19 mouse cellular contexts compared by ENCODE assay signal in the genomic region with DNA sequence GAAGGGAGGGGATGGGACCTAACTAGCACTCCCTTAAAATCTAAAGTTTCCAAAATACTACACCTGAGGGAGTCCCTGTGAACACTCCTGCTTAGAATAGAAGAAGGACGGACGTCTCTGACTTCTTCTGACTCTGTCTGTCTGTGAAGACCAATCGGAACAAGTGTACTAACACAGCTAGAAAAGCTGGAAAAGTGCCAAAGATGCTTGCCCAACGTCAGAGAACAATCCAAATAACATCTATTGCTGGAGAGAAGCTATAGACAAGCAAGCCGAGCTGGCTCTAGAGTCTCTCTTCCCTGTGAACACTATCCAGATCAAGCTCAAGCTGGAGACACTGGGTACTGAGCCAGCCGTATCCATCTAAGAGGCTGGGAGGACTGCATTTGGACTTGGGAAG. TPM values are rescaled to one million over a fixed set of nuclear protein-coding genes. Genes with fewer than 3 reads are reported as not detected.
DNase-seq lines count a peak whose midpoint lies in the region; ATAC-seq and TF ChIP-seq lines count a peak whose summit lies in the region.
"Had no signal": no experiment of that assay in that cellular context is flagged by ENCODE, and none has a peak within 500 bp of the region (broad histone marks: within the 10 kb centered on the region; RNA-seq: fewer than 3 reads in every experiment).

No protein-coding gene starts in this region.

- WGBS in heart, embryonic 16.5 days: 53% methylated on average over 6 of the region's 6 CpGs
- 45% methylated on average over 6 of the region's 6 CpGs for WGBS in lung, embryonic 15.5 days
- 74% methylated on average over 6 of the region's 6 CpGs for WGBS in hindbrain, embryonic 11.5 days
- 33% methylated on average over 6 of the region's 6 CpGs for WGBS in thymus, adult 2 months

- intact Hi-C loops in heart, postnatal 14 days (cut with DNase I): no loop called here

- no peak for TF ChIP-seq POLR2A in thymus, adult 2 months (IDR thresholded peaks at IDR 0.05; ENCODE audit: control insufficient read depth, extremely low read depth, insufficient read depth, low read length, poor library complexity)

- no peak for ATAC-seq in heart, embryonic 16.5 days (replicated peaks; ENCODE audit: extremely low read depth, insufficient read depth, low FRiP score)
- ATAC-seq in lung, embryonic 15.5 days (ENCODE audit: borderline replicate concordance, extremely low read depth, low FRiP score, low TSS enrichment): no peak
- ATAC-seq in megakaryocyte progenitor cell, adult 5-6 weeks (replicated peaks; ENCODE audit: poor library complexity): 0 out of 2 replicates have a peak, but pooled peaks have one; percentile 9
- no peak for ATAC-seq in hindbrain, embryonic 11.5 days (ENCODE audit: low FRiP score)
- ATAC-seq: midbrain, embryonic 16.5 days had no signal

- H3K27me3 ChIP-seq in heart, embryonic 16.5 days (ENCODE audit: control insufficient read depth, insufficient read depth, low read length): no peaks in the 10 kb centered on the region
- no peaks in the 10 kb centered on the region for H3K27me3 ChIP-seq in lung, embryonic 15.5 days
- H3K27me3 ChIP-seq in hindbrain, embryonic 11.5 days (ENCODE audit: control insufficient read depth, insufficient read depth, low read length): 0 out of 2 replicates have a peak, but pooled peaks cover 2% of the 10 kb centered on the region
- H3K27me3 ChIP-seq in thymus, adult 2 months (ENCODE audit: control insufficient read depth, insufficient read depth, low read length): no peaks in the 10 kb centered on the region

- no peak overlapping the region for H3K9ac ChIP-seq in heart, embryonic 16.5 days (ENCODE audit: low read length)
- H3K9ac ChIP-seq in lung, embryonic 15.5 days: no peak overlapping the region
- H3K9ac ChIP-seq in hindbrain, embryonic 11.5 days (ENCODE audit: low read depth, low read length): no peak overlapping the region
- H3K9ac ChIP-seq: forebrain, postnatal 0 days; hindbrain, embryonic 13.5 days; limb, embryonic 13.5 days had no signal

- peak overlapping the region; percentile 49 for H3K4me2 ChIP-seq in heart, embryonic 16.5 days (ENCODE audit: low read depth, low read length)
- peak overlapping the region; percentile 9; the same call in 1 of the 2 replicates for H3K4me2 ChIP-seq in lung, embryonic 15.5 days
- no peak overlapping the region for H3K4me2 ChIP-seq in hindbrain, embryonic 11.5 days (replicated peaks; ENCODE audit: low read depth, low read length)
- H3K4me2 ChIP-seq: hindbrain, embryonic 13.5 days had no signal

- H3K9me3 ChIP-seq in heart, embryonic 16.5 days (replicated peaks; ENCODE audit: control insufficient read depth, low read length): no peaks in the 10 kb centered on the region; the same call in 1 of the 2 replicates
- H3K9me3 ChIP-seq in lung, embryonic 15.5 days: no peaks in the 10 kb centered on the region
- no peaks in the 10 kb centered on the region for H3K9me3 ChIP-seq in hindbrain, embryonic 11.5 days (ENCODE audit: control insufficient read depth, low read length)
- H3K9me3 ChIP-seq: hindbrain, embryonic 13.5 days had no signal

- no peak overlapping the region for H3K27ac ChIP-seq in heart, embryonic 16.5 days (ENCODE audit: low read length)
- no peak overlapping the region for H3K27ac ChIP-seq in lung, embryonic 15.5 days
- H3K27ac ChIP-seq in hindbrain, embryonic 11.5 days (ENCODE audit: low read depth, low read length): no peak overlapping the region
- H3K27ac ChIP-seq in thymus, adult 2 months (ENCODE audit: control insufficient read depth, insufficient read depth, low read length): no peak overlapping the region
- H3K27ac ChIP-seq: hindbrain, embryonic 13.5 days; limb, embryonic 13.5 days; stomach, postnatal 0 days had no signal

- H3K4me3 ChIP-seq in heart, embryonic 16.5 days (ENCODE audit: low read length): no peak overlapping the region
- no peak overlapping the region for H3K4me3 ChIP-seq in lung, embryonic 15.5 days
- H3K4me3 ChIP-seq in hindbrain, embryonic 11.5 days (ENCODE audit: low read depth, low read length): no peak overlapping the region
- no peak overlapping the region for H3K4me3 ChIP-seq in thymus, adult 2 months (ENCODE audit: control insufficient read depth, insufficient read depth, low read length)
- H3K4me3 ChIP-seq: erythroblast, embryonic 14.5 days; hindbrain, embryonic 13.5 days had no signal

- H3K4me1 ChIP-seq in heart, embryonic 16.5 days (ENCODE audit: control insufficient read depth, insufficient read depth, low read length): peaks cover 7% of the 10 kb centered on the region
- H3K4me1 ChIP-seq in lung, embryonic 15.5 days: no peaks in the 10 kb centered on the region
- H3K4me1 ChIP-seq in hindbrain, embryonic 11.5 days (replicated peaks; ENCODE audit: control insufficient read depth, insufficient read depth, low read length): no peaks in the 10 kb centered on the region
- peaks cover 10% of the 10 kb centered on the region for H3K4me1 ChIP-seq in thymus, adult 2 months (replicated peaks; ENCODE audit: control insufficient read depth, insufficient read depth, low read length)
- H3K4me1 ChIP-seq: hindbrain, embryonic 13.5 days; limb, embryonic 13.5 days had no signal

- H3K36me3 ChIP-seq in heart, embryonic 16.5 days (ENCODE audit: control insufficient read depth, insufficient read depth): no peaks in the 10 kb centered on the region
- no peaks in the 10 kb centered on the region for H3K36me3 ChIP-seq in lung, embryonic 15.5 days
- no peaks in the 10 kb centered on the region for H3K36me3 ChIP-seq in hindbrain, embryonic 11.5 days (ENCODE audit: control insufficient read depth, insufficient read depth, low read length)
- H3K36me3 ChIP-seq in thymus, adult 2 months (ENCODE audit: control insufficient read depth, insufficient read depth, low read length): no peaks in the 10 kb centered on the region
- H3K36me3 ChIP-seq: hindbrain, embryonic 13.5 days; limb, embryonic 13.5 days had no signal

- no peak for DNase-seq in heart, postnatal 14 days
- DNase-seq in lung, postnatal 36 days: no peak
- peak; percentile 34 for DNase-seq in MEL-GATA-1-ER (ENCODE audit: extremely low read depth, low read depth)
- no peak for DNase-seq in hindbrain, embryonic 11.5 days (ENCODE audit: low spot score)
- no peak for DNase-seq in thymus, adult 2 months
- DNase-seq: adrenal gland, postnatal 25 days; gastrocnemius, postnatal 14 days; kidney, adult 18-20 months; thymus, postnatal 36 days had no signal

- TF ChIP-seq CTCF in thymus, adult 2 months (IDR thresholded peaks at IDR 0.05; ENCODE audit: borderline replicate concordance, control insufficient read depth, extremely low read depth, insufficient read depth, low read length, poor library complexity): no peak

RNA-seq across cellular contexts. Expression of a gene that starts 18.0 kb away (rescaled TPM):
- polyA plus RNA-seq in heart, embryonic 16.5 days (2015; fragmentation: Nextera tagmentation; extraction: Ambion mirVana): 0.04 and 0.14 TPM in 2 replicates
- under 1 TPM in 1 of 2 experiments, not detected in 1; 0.05 TPM for total RNA-seq in heart, postnatal 14 days (2021)
- 0.12 and 0.15 TPM in 2 replicates for polyA plus RNA-seq in lung, embryonic 15.5 days (2015; fragmentation: Nextera tagmentation; extraction: Ambion mirVana)
- total RNA-seq in megakaryocyte progenitor cell, adult 5-6 weeks (2015): 0.35 and 0.56 TPM in 2 replicates
- 0.20 TPM in 1 of 2 replicates, not detected in the other for total RNA-seq in megakaryocyte progenitor cell, adult 5-6 weeks (2017)
- 0.35 and 0.39 TPM in 2 replicates for polyA plus RNA-seq in hindbrain, embryonic 11.5 days (2014; fragmentation: Nextera tagmentation; extraction: Ambion mirVana)
- polyA plus RNA-seq in thymus, adult 2 months (2012; rRNA removed): 0.07 and 0.09 TPM in 2 replicates
- total RNA-seq: adrenal gland, postnatal 25 days; neutrophil, adult 5-6 weeks had no signal
- polyA plus RNA-seq: erythroblast, embryonic 14.5 days; hindbrain, embryonic 13.5 days had no signal

RNA-seq across cellular contexts. Expression of a gene that starts 58.1 kb away (rescaled TPM):
- not detected in 2 replicates for polyA plus RNA-seq in heart, embryonic 16.5 days (2015; fragmentation: Nextera tagmentation; extraction: Ambion mirVana)
- not detected for total RNA-seq in heart, postnatal 14 days (2021)
- not detected in 2 replicates for polyA plus RNA-seq in lung, embryonic 15.5 days (2015; fragmentation: Nextera tagmentation; extraction: Ambion mirVana)
- total RNA-seq in megakaryocyte progenitor cell, adult 5-6 weeks (2015): not detected in 2 replicates
- not detected in 2 replicates for total RNA-seq in megakaryocyte progenitor cell, adult 5-6 weeks (2017)
- not detected in 2 replicates for polyA plus RNA-seq in hindbrain, embryonic 11.5 days (2014; fragmentation: Nextera tagmentation; extraction: Ambion mirVana)
- polyA plus RNA-seq in thymus, adult 2 months (2012; rRNA removed): 0.26 and 0.46 TPM in 2 replicates
- total RNA-seq: adrenal gland, postnatal 25 days; forebrain, postnatal 0 days; gastrocnemius, postnatal 14 days; neutrophil, adult 5-6 weeks had no signal
- polyA plus RNA-seq: forebrain, postnatal 0 days; hindbrain, embryonic 13.5 days; limb, embryonic 13.5 days; midbrain, embryonic 16.5 days had no signal
